Mouse (Mus musculus) left cerebral cortex, adult 8-10 months (tissue): Measurements from ENCODE around the gene Phgdh. TPM values are rescaled to one million over a fixed set of nuclear protein-coding genes. Genes with fewer than 3 reads are reported as not detected.

ENCODE experiments used
- DNase-seq, 2 experiments: peaks; one replicate each; pipeline ENCODE4 v3.0.0; 2022; ENCODE audit warnings: low spot score in 2 of 2
- total RNA-seq, 4 experiments: library from RNA; stranded (reverse); gene quantifications; 2 replicates each; pipeline ENCODE4 v1.2.4; 2022

Gene Phgdh
- total RNA-seq, result 10 to 100 TPM; 63.1 to 66.4 (median 64.7) TPM

DNA sequence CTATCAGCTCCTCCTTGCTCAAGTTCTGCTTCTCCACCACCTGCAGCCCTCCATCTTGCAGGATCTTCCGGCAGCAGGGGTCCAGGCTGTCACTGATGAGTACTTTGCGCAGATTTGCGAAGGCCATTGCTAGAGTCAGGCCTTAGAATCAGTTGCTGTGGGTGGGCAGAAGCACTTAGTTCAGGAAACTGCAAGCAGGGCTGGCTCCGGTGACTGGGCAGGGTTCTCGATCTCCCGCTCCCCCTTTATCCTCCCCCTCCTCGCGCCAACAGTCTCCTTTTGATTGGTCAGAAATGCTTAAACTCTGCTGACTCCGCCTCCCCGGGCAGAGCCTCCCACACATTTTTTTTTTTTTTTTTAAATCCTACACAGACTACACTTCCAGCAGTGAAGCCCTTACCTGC lies at the start of gene Phgdh:
Gene Phgdh, minus strand, starts transcription at position 285 of the 404 bp plus-strand sequence.
- peak; percentile 27 to 35 for DNase-seq

- DNase-seq, result no peak
These were observed 49.5 kb upstream of the Phgdh start for GRCm38 (mm10) chr3:98389305-98389704.

DNA sequence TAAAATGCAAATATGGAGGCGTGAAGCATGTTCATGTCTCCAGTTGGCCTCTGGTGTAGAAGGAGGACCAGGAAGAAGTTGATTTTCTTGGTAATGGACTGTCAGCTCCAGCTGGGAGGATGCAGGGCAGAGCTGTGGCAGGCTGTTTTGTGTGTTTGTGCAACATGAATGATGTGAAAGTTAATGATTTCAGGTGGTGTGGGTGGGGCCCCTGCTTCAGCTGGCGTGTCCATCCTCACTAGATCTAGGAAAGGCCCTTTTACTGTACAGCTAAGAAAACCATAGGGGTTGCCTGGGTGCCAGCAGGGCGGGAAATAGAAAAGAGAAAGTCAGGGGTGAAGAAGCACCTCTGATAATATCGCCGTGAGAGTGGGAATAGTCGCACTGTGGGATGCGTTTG lies 48.0 kb upstream of the Phgdh start:
- no peak for DNase-seq

GRCm38 (mm10) chr3:98387086-98387485 lies 47.3 kb upstream of the Phgdh start:
- no peak for DNase-seq

- DNase-seq, result no peak
These were observed 43.4 kb upstream of the Phgdh start for GRCm38 (mm10) chr3:98383024-98383790.

DNA sequence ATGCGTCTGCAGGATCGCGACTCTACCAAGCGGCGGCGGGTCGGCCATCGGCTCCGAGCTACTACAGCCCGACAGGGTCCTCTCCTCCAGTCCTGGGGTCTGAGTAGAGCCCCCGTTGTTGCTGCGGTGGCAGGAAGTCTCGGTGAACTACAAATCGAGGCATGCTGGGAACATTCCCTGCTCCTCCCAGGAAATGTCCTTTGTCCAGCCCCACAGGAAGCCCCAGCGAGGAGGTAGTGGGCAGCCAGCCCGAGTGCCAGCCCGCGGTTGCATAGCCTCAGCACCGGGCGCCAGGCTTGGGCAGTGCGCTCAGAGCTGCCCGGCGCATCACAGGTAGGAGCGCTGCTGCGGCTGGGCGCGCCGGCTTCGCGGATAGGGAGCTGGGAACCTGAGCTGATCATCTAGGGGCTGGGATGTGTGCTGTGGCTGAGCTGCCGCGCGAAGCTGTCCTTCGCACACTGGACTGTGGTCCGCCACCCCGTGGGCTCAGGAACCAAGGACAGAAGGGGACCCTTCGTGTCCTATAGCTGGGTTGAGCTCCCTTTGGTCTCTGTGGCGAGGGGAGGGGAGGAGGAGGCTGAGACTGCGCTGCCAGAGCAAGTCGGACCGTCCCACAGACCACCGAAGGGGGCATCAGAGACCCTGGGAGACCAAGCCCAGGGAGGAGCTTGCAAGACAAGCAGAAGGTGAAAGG lies 42.6 kb upstream of the Phgdh start, which contains the start of gene Zfp697:
Gene Zfp697, plus strand, starts transcription at position 216 of the 694 bp plus-strand sequence.
- DNase-seq, result peak; percentile 63 to 76

- DNase-seq, result no peak
These were observed 42.0 kb upstream of the Phgdh start for GRCm38 (mm10) chr3:98381677-98382245.

DNA sequence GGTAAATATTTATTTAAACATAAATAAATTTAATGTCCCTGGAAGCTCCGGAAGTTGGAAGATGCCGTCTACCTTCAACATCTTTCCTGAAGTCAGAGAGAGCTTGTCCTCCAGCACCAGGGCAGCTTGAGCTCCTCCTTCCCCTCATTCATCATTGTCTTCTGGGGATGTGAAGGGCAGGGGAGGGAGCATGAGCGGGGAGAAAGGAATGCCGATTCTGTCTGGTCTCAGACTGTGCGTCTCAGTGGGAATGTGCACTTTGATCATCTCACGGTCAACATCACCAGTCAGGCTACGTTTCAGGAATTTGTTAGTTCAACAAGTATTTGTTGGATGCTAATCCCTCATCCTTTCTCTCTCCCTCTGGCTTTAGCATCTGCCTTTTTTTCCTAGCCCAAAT lies 39.4 kb upstream of the Phgdh start:
- DNase-seq, result no peak

DNA sequence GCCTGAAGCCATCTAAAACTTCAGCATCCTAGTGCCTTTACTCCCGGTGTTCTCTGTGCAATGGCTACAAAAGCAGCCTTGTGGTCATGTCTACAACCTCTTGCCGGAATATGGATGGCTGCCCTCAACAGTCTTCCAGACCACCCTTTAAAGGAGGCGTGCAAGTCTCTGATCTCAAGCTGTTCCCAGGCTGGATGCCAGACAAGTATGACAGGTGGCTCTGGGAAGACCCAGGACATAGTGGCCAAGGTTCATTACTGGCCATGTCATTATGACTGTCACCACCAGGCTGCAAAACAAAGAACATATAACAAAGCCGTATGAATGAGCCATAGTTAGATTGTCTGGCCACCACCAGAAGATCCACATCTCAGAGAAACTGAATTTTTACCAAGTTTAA lies 38.5 kb upstream of the Phgdh start:
- DNase-seq, result no peak

GRCm38 (mm10) chr3:98374980-98375379 lies 35.2 kb upstream of the Phgdh start:
- DNase-seq, result no peak

GRCm38 (mm10) chr3:98374062-98374719 lies 34.4 kb upstream of the Phgdh start:
- DNase-seq, result no peak

- no peak for DNase-seq
These were observed 29.0 kb upstream of the Phgdh start for GRCm38 (mm10) chr3:98368776-98369175.

DNA sequence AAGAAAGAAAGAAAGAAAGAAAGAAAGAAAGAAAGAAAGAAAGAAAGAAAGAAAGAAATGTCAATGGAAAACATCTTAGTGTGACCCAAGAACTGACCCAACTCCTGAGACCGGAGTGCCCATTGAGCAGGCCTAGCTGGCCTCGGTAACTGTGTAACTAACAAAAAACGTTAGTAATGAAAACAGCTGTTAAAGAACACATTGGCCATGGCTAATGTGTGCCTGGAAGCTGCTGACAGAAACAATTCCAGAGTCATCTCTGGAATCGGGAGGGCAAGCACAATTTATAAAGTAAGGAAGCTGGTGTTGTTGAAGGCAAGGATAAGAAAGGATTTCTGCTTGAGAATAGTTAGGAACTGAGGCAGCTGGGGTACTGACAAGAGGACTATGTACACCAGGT lies 28.5 kb upstream of the Phgdh start:
- no peak for DNase-seq

DNA sequence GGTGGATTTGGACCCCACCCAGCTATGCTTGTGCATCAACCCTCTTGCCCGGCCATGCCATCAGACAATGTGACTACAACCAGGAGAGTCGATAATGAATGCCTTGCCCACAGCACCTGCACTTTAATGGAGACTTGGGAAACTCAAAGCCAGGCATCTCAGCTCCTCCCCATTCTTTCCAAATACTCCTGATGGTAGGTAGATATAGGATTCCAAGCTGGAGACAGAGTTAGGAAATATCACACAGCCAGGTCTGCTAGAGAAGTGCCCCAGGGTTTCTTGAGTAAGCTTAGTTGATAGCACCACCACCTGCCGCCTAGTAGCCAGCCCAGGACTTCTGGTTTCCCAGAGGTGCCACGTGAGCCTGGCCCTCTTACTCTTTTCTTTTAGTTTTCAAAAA lies 27.0 kb upstream of the Phgdh start:
- DNase-seq, result no peak

DNA sequence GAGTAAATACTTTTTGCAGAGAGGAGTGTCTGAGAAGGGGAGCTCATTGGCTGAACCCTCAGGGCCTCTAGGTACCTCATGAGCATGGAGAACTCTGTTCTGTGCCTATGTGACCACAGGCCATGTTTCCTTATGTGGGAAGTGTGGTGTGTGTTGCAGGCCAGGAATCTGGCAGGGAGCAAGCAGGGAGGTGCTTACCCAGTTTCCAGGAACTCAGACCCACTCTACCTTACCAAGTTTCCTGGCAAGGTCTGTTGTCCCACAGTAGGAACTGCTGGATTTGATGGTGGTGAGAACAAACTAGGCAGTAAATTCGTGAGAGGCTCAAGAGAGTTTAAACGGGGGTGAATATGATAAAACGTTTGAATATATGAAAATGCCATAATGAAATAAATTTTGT lies 26.3 kb upstream of the Phgdh start:
- no peak for DNase-seq

DNA sequence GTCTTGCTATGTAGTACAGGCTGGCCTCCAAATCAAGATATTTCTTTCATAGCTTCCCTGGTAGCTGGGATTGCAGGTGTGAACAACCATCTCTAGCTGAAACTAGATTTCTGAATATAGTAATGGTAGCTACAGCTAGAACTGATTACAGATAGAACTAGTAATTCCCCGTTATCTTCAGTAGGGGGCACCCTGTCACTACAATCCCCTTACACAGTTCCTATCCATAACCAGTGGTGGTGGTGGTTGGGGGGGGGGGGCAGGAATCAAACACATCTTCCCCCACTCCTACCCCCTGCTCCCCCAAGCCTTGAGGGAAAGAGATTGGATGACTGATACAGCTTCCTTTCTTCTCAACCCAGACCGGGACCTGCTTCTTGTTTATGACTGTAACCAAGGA lies 23.0 kb upstream of the Phgdh start:
- DNase-seq, result no peak

DNA sequence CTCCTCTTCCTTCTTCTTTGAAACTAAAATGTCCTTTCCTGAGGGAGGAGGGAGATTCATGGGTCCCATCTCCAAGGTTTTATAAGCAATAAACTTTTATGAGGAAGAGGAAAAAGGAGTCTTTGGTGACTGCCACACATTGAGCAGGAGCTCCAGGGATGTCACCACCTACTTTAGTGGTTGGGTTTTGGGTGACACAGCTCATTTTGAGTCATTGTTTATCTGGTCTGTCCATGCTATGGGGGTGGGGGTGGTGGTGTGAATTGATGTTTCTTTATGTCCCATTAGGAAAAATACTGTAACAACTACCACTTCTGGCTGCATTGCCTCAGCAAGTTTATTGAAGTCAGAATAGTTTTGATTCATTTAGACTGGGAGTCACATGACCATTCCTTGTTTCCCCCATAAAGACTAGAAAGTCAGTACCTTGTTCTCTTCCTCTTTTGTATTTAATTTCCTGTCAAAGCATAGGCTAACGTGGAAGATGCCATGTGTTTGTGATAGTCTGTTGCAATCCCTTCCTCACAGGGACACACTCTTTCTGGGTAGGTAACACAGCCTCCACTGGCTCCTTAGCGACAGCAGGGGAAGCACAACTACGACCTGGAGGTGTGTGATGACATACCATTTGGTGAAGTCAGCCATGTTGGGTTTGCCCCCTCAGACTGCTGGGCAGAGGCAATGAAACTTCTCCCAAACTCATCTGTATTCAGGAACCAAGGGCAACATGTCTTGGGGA lies 17.0 kb upstream of the Phgdh start:
- DNase-seq, result no peak

GRCm38 (mm10) chr3:98356026-98356365 lies 16.2 kb upstream of the Phgdh start:
- DNase-seq, result no peak

- DNase-seq, result no peak
These were observed 15.7 kb upstream of the Phgdh start for GRCm38 (mm10) chr3:98355344-98356025.

DNA sequence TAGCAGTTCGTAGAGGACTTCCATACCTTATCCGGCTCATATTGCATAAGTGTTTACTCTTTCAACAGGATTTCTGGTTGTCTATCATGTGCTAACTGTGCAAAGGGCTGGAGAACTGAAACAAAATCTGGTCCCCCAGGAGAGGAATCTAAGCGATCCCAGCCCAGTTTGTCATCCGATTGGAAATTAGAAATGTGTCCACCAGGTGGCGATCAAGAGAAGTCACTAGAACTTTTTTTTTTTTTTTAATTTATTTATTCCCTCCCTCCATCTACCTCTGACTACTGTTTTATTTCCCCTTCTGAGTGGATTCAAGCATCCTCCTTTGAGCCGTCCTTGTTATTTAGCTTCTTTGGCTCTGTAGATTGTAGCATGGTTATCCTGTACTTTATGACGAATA lies 14.1 kb upstream of the Phgdh start:
- peak; percentile 23 to 24 for DNase-seq

DNA sequence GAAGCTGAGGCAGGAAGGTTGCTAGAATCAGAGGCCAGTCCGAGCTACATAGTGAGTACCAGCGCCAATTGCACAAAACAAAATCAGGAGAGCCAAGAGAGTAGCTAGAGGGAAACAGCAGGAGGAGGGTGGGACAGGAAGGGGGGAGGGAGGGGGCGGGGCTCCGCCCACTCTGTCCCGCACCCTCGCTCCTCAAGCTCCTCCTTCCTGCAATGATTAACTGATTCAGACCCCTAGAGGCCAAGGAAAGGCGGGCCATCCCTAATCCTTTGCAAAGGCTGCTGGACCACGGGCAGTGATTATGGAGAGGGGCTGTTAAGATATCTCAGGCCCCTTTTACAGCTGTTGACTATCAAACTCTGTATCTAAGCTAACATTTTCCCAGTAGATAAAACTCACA lies 8.9 kb upstream of the Phgdh start:
- no peak for DNase-seq
